Mouse (Mus musculus) kidney, postnatal 14 days (tissue): ENCODE results near the gene Dusp6.

Experiments used
- DNase-seq: peaks from one replicate; pipeline ENCODE4 v3.0.0; 2022; ENCODE audit warnings: mixed read lengths

The Dusp6 gene

GRCm38 (mm10) chr10:99274640-99275039 is 11.6 kb downstream of the Dusp6 start:
- DNase-seq, result no peak

GRCm38 (mm10) chr10:99279067-99279880 is 16.2 kb downstream of the Dusp6 start:
- no peak for DNase-seq

- peak; percentile 20 for DNase-seq
These were observed 21.0 kb downstream of the Dusp6 start for GRCm38 (mm10) chr10:99283981-99284385.

GRCm38 (mm10) chr10:99284918-99285317 is 21.9 kb downstream of the Dusp6 start:
- no peak for DNase-seq

GRCm38 (mm10) chr10:99285759-99286158 is 22.7 kb downstream of the Dusp6 start:
- peak; percentile 70 for DNase-seq

GRCm38 (mm10) chr10:99286213-99286612 is 23.2 kb downstream of the Dusp6 start:
- peak; percentile 58 for DNase-seq

GRCm38 (mm10) chr10:99286787-99287186 is 23.8 kb downstream of the Dusp6 start:
- peak; percentile 27 for DNase-seq

GRCm38 (mm10) chr10:99287206-99287605 is 24.2 kb downstream of the Dusp6 start:
- no peak for DNase-seq

GRCm38 (mm10) chr10:99289176-99289575 is 26.1 kb downstream of the Dusp6 start:
- no peak for DNase-seq

GRCm38 (mm10) chr10:99293111-99293640 is 30.1 kb downstream of the Dusp6 start:
- DNase-seq, result no peak

GRCm38 (mm10) chr10:99297721-99298120 is 34.7 kb downstream of the Dusp6 start:
- no peak for DNase-seq

- DNase-seq, result peak; percentile 51
These were observed 35.6 kb downstream of the Dusp6 start for GRCm38 (mm10) chr10:99298328-99299295.

- peak; percentile 23 for DNase-seq
These were observed 36.3 kb downstream of the Dusp6 start for GRCm38 (mm10) chr10:99299303-99299702.

- peak; percentile 33 for DNase-seq
These were observed 39.0 kb downstream of the Dusp6 start for GRCm38 (mm10) chr10:99302051-99302450.

- DNase-seq, result no peak
These were observed 45.8 kb downstream of the Dusp6 start for GRCm38 (mm10) chr10:99308837-99309236.

GRCm38 (mm10) chr10:99309617-99310016 is 46.6 kb downstream of the Dusp6 start:
- DNase-seq, result no peak

- DNase-seq, result no peak
These were observed 47.2 kb downstream of the Dusp6 start for GRCm38 (mm10) chr10:99310204-99310603.

GRCm38 (mm10) chr10:99311956-99312355 is 48.9 kb downstream of the Dusp6 start:
- no peak for DNase-seq

GRCm38 (mm10) chr10:99314366-99314765 is 51.3 kb downstream of the Dusp6 start:
- no peak for DNase-seq

GRCm38 (mm10) chr10:99317057-99317456 is 54.0 kb downstream of the Dusp6 start:
- no peak for DNase-seq
